Mouse (Mus musculus) fibroblast of lung, adult 2 months (primary cell): ENCODE measurements around the gene Tcte1.

ENCODE experiments used
- DNase-seq: peaks from one replicate; pipeline ENCODE4 v3.0.0-alpha.2; 2011; ENCODE audit warnings: low read depth

The Tcte1 gene

GRCm38 (mm10) chr17:45547461-45548190, 24.4 kb downstream of the Tcte1 start:
- no peak for DNase-seq

GRCm38 (mm10) chr17:45548541-45549512, 25.6 kb downstream of the Tcte1 start:
- DNase-seq, result no peak

- DNase-seq, result no peak
These were observed 26.5 kb downstream of the Tcte1 start, which contains the start of gene Tmem151b for GRCm38 (mm10) chr17:45549617-45550181. Gene Tmem151b, minus strand, starts transcription at chr17:45549677.

- DNase-seq, result no peak
These were observed 27.0 kb downstream of the Tcte1 start for GRCm38 (mm10) chr17:45550253-45550652.

- DNase-seq, result no peak
These were observed 28.1 kb downstream of the Tcte1 start for GRCm38 (mm10) chr17:45551249-45551796.

GRCm38 (mm10) chr17:45551816-45552451, 28.7 kb downstream of the Tcte1 start:
- DNase-seq, result peak; percentile 32

- no peak for DNase-seq
These were observed 29.8 kb downstream of the Tcte1 start for GRCm38 (mm10) chr17:45553065-45553464.

GRCm38 (mm10) chr17:45554420-45554819, 31.2 kb downstream of the Tcte1 start:
- no peak for DNase-seq

- peak; percentile 74 for DNase-seq
These were observed 32.3 kb downstream of the Tcte1 start, which contains the start of gene Nfkbie for GRCm38 (mm10) chr17:45555452-45556106. Gene Nfkbie, plus strand, starts transcription at chr17:45555703.

GRCm38 (mm10) chr17:45556107-45556489, 32.9 kb downstream of the Tcte1 start:
- DNase-seq, result no peak

GRCm38 (mm10) chr17:45556514-45557245, 33.4 kb downstream of the Tcte1 start:
- no peak for DNase-seq

- no peak for DNase-seq
These were observed 34.1 kb downstream of the Tcte1 start for GRCm38 (mm10) chr17:45557246-45557824.

GRCm38 (mm10) chr17:45557998-45558862, 35.0 kb downstream of the Tcte1 start:
- no peak for DNase-seq

GRCm38 (mm10) chr17:45559732-45560525, 36.7 kb downstream of the Tcte1 start:
- no peak for DNase-seq

- DNase-seq, result no peak
These were observed 40.0 kb downstream of the Tcte1 start for GRCm38 (mm10) chr17:45563216-45563615.

- peak; percentile 80 for DNase-seq
These were observed 40.7 kb downstream of the Tcte1 start, which contains the start of gene Slc35b2 for GRCm38 (mm10) chr17:45563655-45564530. Gene Slc35b2, plus strand, starts transcription at chr17:45563874.

- no peak for DNase-seq
These were observed 41.4 kb downstream of the Tcte1 start for GRCm38 (mm10) chr17:45564531-45565084.
